Mouse (Mus musculus) forebrain, embryonic 12.5 days (tissue): ENCODE results near the gene Draxin. TPM values are rescaled to one million over a fixed set of nuclear protein-coding genes. Genes with fewer than 3 reads are reported as not detected.

ENCODE experiments used
- ATAC-seq: fragments of 200-750 bp; cut with Nextera tagmentation; 2 replicates; pipeline ENCODE4 v1.8.0; 2017; ENCODE audit warnings: moderate TSS enrichment; ENCODE audit not compliant: low FRiP score
- H3K27ac ChIP-seq: fragments of 300-500 bp; sonication (generic); 2 replicates; pipeline ENCODE4 v1.5.1; 2016; ENCODE audit warnings: mild to moderate bottlenecking
- H3K27me3 ChIP-seq: fragments of 300-500 bp; sonication (generic); 2 replicates; pipeline ENCODE4 v1.6.1; 2016; ENCODE audit warnings: mild to moderate bottlenecking
- H3K36me3 ChIP-seq: fragments of 300-500 bp; sonication (generic); replicated peaks from 2 replicates; pipeline ENCODE4 v1.6.1; 2016; ENCODE audit warnings: mild to moderate bottlenecking
- H3K4me1 ChIP-seq: fragments of 300-500 bp; sonication (generic); 2 replicates; pipeline ENCODE4 v1.6.1; 2016
- H3K4me2 ChIP-seq: fragments of 300-500 bp; sonication (generic); 2 replicates; pipeline ENCODE4 v1.6.1; 2016; ENCODE audit warnings: mild to moderate bottlenecking, moderate library complexity
- H3K4me3 ChIP-seq: fragments of 300-500 bp; sonication (generic); replicated peaks from 2 replicates; pipeline ENCODE4 v1.5.1; 2016; ENCODE audit warnings: mild to moderate bottlenecking
- H3K9ac ChIP-seq: fragments of 300-500 bp; sonication (generic); 2 replicates; pipeline ENCODE4 v1.6.1; 2016; ENCODE audit warnings: mild to moderate bottlenecking
- H3K9me3 ChIP-seq: fragments of 300-500 bp; sonication (generic); 2 replicates; pipeline ENCODE4 v1.6.1; 2016
- WGBS: fragments of 180-500 bp; shearing (Covaris S2); methylation state at CpG from one replicate; pipeline ENCODE4 v1.1.7; 2016; 5-methylcytosine and 5-hydroxymethylcytosine counted together
- polyA plus RNA-seq: library from polyadenylated mRNA; unstranded; fragments of >200 nt; fragmentation: Nextera tagmentation; extraction: Ambion mirVana; gene quantifications from 2 replicates; pipeline ENCODE4 v1.2.1, GENCODE M21; 2016

Draxin gene
- polyA plus RNA-seq, 1 experiment from 2014 or later = 8.0 TPM

GRCm38 (mm10) chr4:148087091-148087906 is 43.2 kb downstream of the Draxin start:
- Histone ChIP-seq H3K27me3 (no peaks in the 10 kb centered on the region), H3K4me2 (peak overlapping the region; percentile 80), H3K4me3 (peak overlapping the region; percentile 64), H3K36me3 (no peaks in the 10 kb centered on the region), H3K9ac (peak overlapping the region; percentile 68), H3K27ac (peak overlapping the region; percentile 42; the same call in 1 of the 2 replicates), H3K4me1 (peaks cover 55% of the 10 kb centered on the region), H3K9me3 (no peaks in the 10 kb centered on the region)
- ATAC-seq = peak; percentile 72
- WGBS = 3% methylated on average over 30 of the region's 30 CpGs

- H3K9me3 ChIP-seq = no peaks in the 10 kb centered on the region
- H3K4me2 ChIP-seq = no peak overlapping the region
- H3K36me3 ChIP-seq = 0 out of 2 replicates have a peak, but pooled peaks cover 10% of the 10 kb centered on the region
- no peak overlapping the region for H3K4me3 ChIP-seq
- H3K27me3 ChIP-seq = no peaks in the 10 kb centered on the region
- no peak overlapping the region for H3K27ac ChIP-seq
- peaks cover 55% of the 10 kb centered on the region for H3K4me1 ChIP-seq
- no peak for ATAC-seq
- no peak overlapping the region for H3K9ac ChIP-seq
- WGBS = 81% methylated on average over 3 of the region's 3 CpGs
Measured at GRCm38 (mm10) chr4:148085907-148086305, 44.6 kb downstream of the Draxin start.

GRCm38 (mm10) chr4:148085131-148085906 is 45.2 kb downstream of the Draxin start:
- H3K9ac ChIP-seq = no peak overlapping the region
- WGBS = 46% methylated on average over 10 of the region's 10 CpGs
- no peak overlapping the region for H3K4me3 ChIP-seq
- 0 out of 2 replicates have a peak, but pooled peaks cover 12% of the 10 kb centered on the region for H3K36me3 ChIP-seq
- no peaks in the 10 kb centered on the region for H3K27me3 ChIP-seq
- H3K27ac ChIP-seq = no peak overlapping the region
- H3K9me3 ChIP-seq = no peaks in the 10 kb centered on the region
- no peak overlapping the region for H3K4me2 ChIP-seq
- no peak for ATAC-seq
- H3K4me1 ChIP-seq = peaks cover 55% of the 10 kb centered on the region

- Histone ChIP-seq H3K9ac (no peak overlapping the region), H3K27me3 (no peaks in the 10 kb centered on the region), H3K4me1 (peaks cover 55% of the 10 kb centered on the region), H3K4me3 (no peak overlapping the region), H3K4me2 (no peak overlapping the region), H3K36me3 (0 out of 2 replicates have a peak, but pooled peaks cover 16% of the 10 kb centered on the region), H3K27ac (no peak overlapping the region), H3K9me3 (no peaks in the 10 kb centered on the region)
- no peak for ATAC-seq
- 13% methylated on average over 8 of the region's 8 CpGs for WGBS
Measured at GRCm38 (mm10) chr4:148084261-148084714, 46.2 kb downstream of the Draxin start.

- ATAC-seq = no peak
- Histone ChIP-seq H3K4me1 (peaks cover 47% of the 10 kb centered on the region), H3K4me2 (no peak overlapping the region), H3K27ac (no peak overlapping the region), H3K4me3 (no peak overlapping the region), H3K36me3 (0 out of 2 replicates have a peak, but pooled peaks cover 16% of the 10 kb centered on the region), H3K27me3 (no peaks in the 10 kb centered on the region), H3K9me3 (no peaks in the 10 kb centered on the region), H3K9ac (no peak overlapping the region)
- WGBS = 70% methylated on average over 21 of the region's 21 CpGs
Measured at GRCm38 (mm10) chr4:148083176-148083899, 47.2 kb downstream of the Draxin start.

GRCm38 (mm10) chr4:148082257-148083044 is 48.0 kb downstream of the Draxin start:
- 0 out of 2 replicates have a peak, but pooled peaks cover 16% of the 10 kb centered on the region for H3K36me3 ChIP-seq
- no peaks in the 10 kb centered on the region for H3K9me3 ChIP-seq
- H3K27me3 ChIP-seq = no peaks in the 10 kb centered on the region
- no peak overlapping the region for H3K4me2 ChIP-seq
- peak; percentile 51; the same call in 1 of the 2 replicates for ATAC-seq
- no peak overlapping the region for H3K4me3 ChIP-seq
- H3K9ac ChIP-seq = no peak overlapping the region
- H3K4me1 ChIP-seq = peaks cover 39% of the 10 kb centered on the region
- 54% methylated on average over 12 of the region's 12 CpGs for WGBS
- no peak overlapping the region for H3K27ac ChIP-seq

- H3K4me2 ChIP-seq = no peak overlapping the region
- WGBS = 92% methylated on average over 10 of the region's 10 CpGs
Measured at GRCm38 (mm10) chr4:148081201-148081600, 49.3 kb downstream of the Draxin start.

GRCm38 (mm10) chr4:148080597-148080973 is 49.9 kb downstream of the Draxin start:
- Histone ChIP-seq H3K9ac (no peak overlapping the region), H3K4me3 (no peak overlapping the region), H3K9me3 (no peaks in the 10 kb centered on the region), H3K27ac (no peak overlapping the region), H3K4me2 (no peak overlapping the region), H3K36me3 (0 out of 2 replicates have a peak, but pooled peaks cover 16% of the 10 kb centered on the region), H3K4me1 (peaks cover 21% of the 10 kb centered on the region), H3K27me3 (no peaks in the 10 kb centered on the region)
- 100% methylated on average over 1 of the region's 1 CpGs for WGBS
- ATAC-seq = no peak

More at GRCm38 (mm10) chr4:148081201-148081600, 49.3 kb downstream of the Draxin start:
- no peak for ATAC-seq
- Histone ChIP-seq H3K4me1 (peaks cover 27% of the 10 kb centered on the region), H3K4me3 (no peak overlapping the region), H3K9me3 (no peaks in the 10 kb centered on the region), H3K36me3 (0 out of 2 replicates have a peak, but pooled peaks cover 16% of the 10 kb centered on the region), H3K9ac (no peak overlapping the region), H3K27ac (no peak overlapping the region), H3K27me3 (no peaks in the 10 kb centered on the region)

- no peak overlapping the region for H3K27ac ChIP-seq
- 92% methylated on average over 8 of the region's 8 CpGs for WGBS
- H3K27me3 ChIP-seq = no peaks in the 10 kb centered on the region
- H3K9me3 ChIP-seq = no peaks in the 10 kb centered on the region
- peaks cover 21% of the 10 kb centered on the region for H3K4me1 ChIP-seq
- H3K4me3 ChIP-seq = no peak overlapping the region
- ATAC-seq = no peak
- H3K9ac ChIP-seq = no peak overlapping the region
- H3K4me2 ChIP-seq = no peak overlapping the region
- H3K36me3 ChIP-seq = 0 out of 2 replicates have a peak, but pooled peaks cover 16% of the 10 kb centered on the region
Measured at GRCm38 (mm10) chr4:148079944-148080596, 50.4 kb downstream of the Draxin start.

GRCm38 (mm10) chr4:148079212-148079611 is 51.3 kb downstream of the Draxin start:
- no peaks in the 10 kb centered on the region for H3K27me3 ChIP-seq
- whole genome bisulfite sequencing = 65% methylated on average over 6 of the region's 6 CpGs
- no peaks in the 10 kb centered on the region for H3K9me3 ChIP-seq
- no peak overlapping the region for H3K4me3 ChIP-seq
- no peak overlapping the region for H3K27ac ChIP-seq
- H3K36me3 ChIP-seq = 0 out of 2 replicates have a peak, but pooled peaks cover 16% of the 10 kb centered on the region
- no peak for ATAC-seq
- no peak overlapping the region for H3K4me2 ChIP-seq
- H3K4me1 ChIP-seq = peaks cover 20% of the 10 kb centered on the region
- no peak overlapping the region for H3K9ac ChIP-seq

GRCm38 (mm10) chr4:148075881-148076280 is 54.6 kb downstream of the Draxin start:
- peaks cover 9% of the 10 kb centered on the region for H3K4me1 ChIP-seq
- 92% methylated on average over 6 of the region's 6 CpGs for WGBS
- no peak for ATAC-seq
- no peak overlapping the region for H3K4me3 ChIP-seq
- no peaks in the 10 kb centered on the region for H3K27me3 ChIP-seq
- no peaks in the 10 kb centered on the region for H3K9me3 ChIP-seq
- H3K27ac ChIP-seq = no peak overlapping the region
- H3K4me2 ChIP-seq = no peak overlapping the region
- H3K9ac ChIP-seq = no peak overlapping the region
- 0 out of 2 replicates have a peak, but pooled peaks cover 6% of the 10 kb centered on the region for H3K36me3 ChIP-seq
